Mouse (Mus musculus): ENCODE measurements around the gene Scamp2.

GRCm38 (mm10) chr9:57577144-57577849 is 16.6 kb downstream of the Scamp2 start:
- TF ChIP-seq CTCF (IDR thresholded peaks at IDR 0.05; ENCODE audit: control insufficient read depth, insufficient read depth, low read length) (no peak), POLR2A (IDR thresholded peaks at IDR 0.05; ENCODE audit: borderline replicate concordance, control insufficient read depth, low read depth, low read length) (no peak)
